Mouse (Mus musculus): Measurements from ENCODE around the gene Thbs3.

DNA sequence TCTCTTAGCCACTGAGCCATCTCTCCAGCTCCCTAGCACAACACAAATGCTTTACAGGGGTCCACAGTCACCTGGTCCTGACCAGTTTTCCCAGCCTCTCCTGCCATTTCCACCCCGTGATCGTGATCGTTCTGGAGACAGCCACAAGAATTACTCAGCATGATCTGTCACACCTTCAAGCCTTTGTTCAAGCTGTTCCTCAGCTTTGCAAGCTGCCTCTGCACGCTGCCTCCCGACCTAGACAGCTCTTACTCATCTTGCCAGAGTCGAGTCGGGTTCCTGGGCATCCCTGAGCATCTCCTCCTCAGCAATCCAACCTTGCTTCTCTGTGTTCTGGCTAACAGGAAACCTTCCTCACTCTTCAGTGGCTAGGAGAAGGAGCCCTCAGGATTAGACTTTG, 44.1 kb downstream of the Thbs3 start, which contains the start of gene Dpm3:
- TF ChIP-seq CTCF (IDR thresholded peaks at IDR 0.05; ENCODE audit: borderline replicate concordance, insufficient read depth, low read depth, low read length) (no peak), POLR2A (IDR thresholded peaks at IDR 0.05; ENCODE audit: borderline replicate concordance, insufficient read depth, low read length) (no peak)
